In the genomic region with DNA sequence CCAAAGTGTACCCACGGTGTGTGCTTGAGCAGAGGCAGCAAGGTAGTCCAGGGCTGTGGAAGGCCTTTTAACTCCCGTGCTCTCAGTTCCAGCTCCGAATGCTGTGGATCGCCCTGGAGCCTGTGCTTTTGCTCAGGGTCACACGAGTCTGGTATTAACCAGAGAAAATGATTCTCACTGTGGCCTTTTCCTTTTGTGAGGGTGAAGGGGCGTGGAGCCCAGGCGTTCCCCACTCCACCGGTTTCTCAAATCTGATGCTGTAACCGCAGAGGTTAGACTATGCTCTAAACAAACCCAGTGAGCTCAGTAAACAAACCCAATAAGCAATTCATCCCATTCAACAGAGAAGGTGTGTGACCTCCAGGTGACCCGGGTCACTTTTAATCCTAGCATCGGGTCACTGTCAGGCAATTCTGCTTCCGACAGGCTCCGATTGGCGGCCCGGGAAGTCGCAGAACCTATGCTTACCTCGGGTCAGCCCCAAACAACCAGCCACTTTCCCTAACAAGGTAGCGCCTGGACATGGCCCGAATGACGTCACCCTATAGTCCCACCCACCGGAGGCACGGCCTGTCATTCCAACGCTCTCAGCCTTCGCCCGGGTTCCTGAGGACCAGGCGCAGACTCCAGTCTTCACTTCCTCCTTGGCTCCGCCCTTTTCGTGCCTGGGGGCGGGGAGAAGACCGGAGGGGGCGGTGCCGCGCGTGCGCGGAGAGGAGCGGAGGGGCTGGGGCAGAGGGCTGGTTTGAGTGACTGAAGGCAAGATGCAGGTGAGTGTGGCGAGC, we compare ENCODE assay signal across 7 mouse cellular contexts. TPM values are rescaled to one million over a fixed set of nuclear protein-coding genes. Genes with fewer than 3 reads are reported as not detected.
A peak's percentile ranks its signal among the peaks of the same experiment; 100 is the strongest.
DNase-seq lines count a peak whose midpoint lies in the region; ATAC-seq and TF ChIP-seq lines count a peak whose summit lies in the region.

No protein-coding gene starts in this region.

- peak overlapping the region; percentile 75 for H3K9ac ChIP-seq in intestine, postnatal 0 days (ENCODE audit: low read depth, low read length)
- peak overlapping the region; percentile 65 for H3K9ac ChIP-seq in midbrain, embryonic 12.5 days (replicated peaks)

- peak; percentile 59; the same call in 1 of the 2 replicates for TF ChIP-seq POLR2A in small intestine, adult 2 months (IDR thresholded peaks at IDR 0.05; ENCODE audit: low read depth, low read length)

- peak; percentile 96 for ATAC-seq in intestine, postnatal 0 days
- ATAC-seq in midbrain, embryonic 12.5 days (ENCODE audit: low FRiP score, low read depth) = peak; percentile 99

- peak overlapping the region; percentile 70 for H3K4me3 ChIP-seq in embryonic facial prominence, embryonic 10.5 days
- H3K4me3 ChIP-seq in intestine, postnatal 0 days (ENCODE audit: low read depth, low read length) = peak overlapping the region; percentile 76
- H3K4me3 ChIP-seq in midbrain, embryonic 12.5 days = peak overlapping the region; percentile 78
- peak overlapping the region; percentile 77 for H3K4me3 ChIP-seq in small intestine, adult 2 months (ENCODE audit: low read depth, low read length)

- intact Hi-C loops in left cerebral cortex, postnatal 4 days (cut with DNase I) = loop anchor here (10.0 kb wide), 1 partner anchor 92 kb away; a partner anchor contains a TSS

- H3K4me2 ChIP-seq in intestine, postnatal 0 days (replicated peaks; ENCODE audit: low read depth) = peak overlapping the region; percentile 70
- H3K4me2 ChIP-seq in midbrain, embryonic 12.5 days (replicated peaks) = peak overlapping the region; percentile 80

- WGBS in embryonic facial prominence, embryonic 10.5 days = 6% methylated on average over 38 of the region's 38 CpGs
- 1% methylated on average over 38 of the region's 38 CpGs for WGBS in intestine, postnatal 0 days
- 5% methylated on average over 38 of the region's 38 CpGs for WGBS in midbrain, embryonic 12.5 days
- 2% methylated on average over 38 of the region's 38 CpGs for WGBS in small intestine, adult 2 months

- no peaks in the 10 kb centered on the region for H3K9me3 ChIP-seq in embryonic facial prominence, embryonic 10.5 days
- no peaks in the 10 kb centered on the region for H3K9me3 ChIP-seq in intestine, postnatal 0 days (ENCODE audit: control insufficient read depth)
- H3K9me3 ChIP-seq in midbrain, embryonic 12.5 days = no peaks in the 10 kb centered on the region

- no peaks in the 10 kb centered on the region for H3K27me3 ChIP-seq in embryonic facial prominence, embryonic 10.5 days (replicated peaks; ENCODE audit: low read depth, poor library complexity, severe bottlenecking)
- H3K27me3 ChIP-seq in intestine, postnatal 0 days (replicated peaks; ENCODE audit: control insufficient read depth, insufficient read depth, low read length) = no peaks in the 10 kb centered on the region
- H3K27me3 ChIP-seq in midbrain, embryonic 12.5 days = no peaks in the 10 kb centered on the region
- no peaks in the 10 kb centered on the region for H3K27me3 ChIP-seq in small intestine, adult 2 months (ENCODE audit: control insufficient read depth, insufficient read depth, low read length)

- TF ChIP-seq CTCF in intestine, postnatal 0 days (IDR thresholded peaks at IDR 0.05; ENCODE audit: low read depth) = no peak
- TF ChIP-seq CTCF in small intestine, adult 2 months (IDR thresholded peaks at IDR 0.05; ENCODE audit: extremely low read depth, insufficient read length, insufficient replicate concordance, low read depth, low read length) = no peak

- DNase-seq in adrenal gland, postnatal 10 days = peak; percentile 98
- peak; percentile 98 for DNase-seq in embryonic facial prominence, embryonic 10.5 days (ENCODE audit: low spot score)
- peak; percentile 61 for DNase-seq in gonadal fat pad, adult 2 months (ENCODE audit: low read depth)
- peak; percentile 96 for DNase-seq in left cerebral cortex, postnatal 4 days

- H3K27ac ChIP-seq in embryonic facial prominence, embryonic 10.5 days (replicated peaks) = peak overlapping the region; percentile 86
- peak overlapping the region; percentile 77 for H3K27ac ChIP-seq in intestine, postnatal 0 days (ENCODE audit: low read depth, low read length)
- H3K27ac ChIP-seq in midbrain, embryonic 12.5 days (replicated peaks) = peak overlapping the region; percentile 54
- peak overlapping the region; percentile 93 for H3K27ac ChIP-seq in small intestine, adult 2 months (ENCODE audit: insufficient read depth, low read depth, low read length)

- H3K36me3 ChIP-seq in embryonic facial prominence, embryonic 10.5 days (replicated peaks) = peaks cover 17% of the 10 kb centered on the region
- peaks cover 10% of the 10 kb centered on the region; the same call in 1 of the 2 replicates for H3K36me3 ChIP-seq in intestine, postnatal 0 days (ENCODE audit: control insufficient read depth, insufficient read depth)
- peaks cover 11% of the 10 kb centered on the region; the same call in 1 of the 2 replicates for H3K36me3 ChIP-seq in midbrain, embryonic 12.5 days
- peaks cover 4% of the 10 kb centered on the region; the same call in 1 of the 2 replicates for H3K36me3 ChIP-seq in small intestine, adult 2 months (ENCODE audit: control insufficient read depth, insufficient read depth, low read length)

- H3K4me1 ChIP-seq in embryonic facial prominence, embryonic 10.5 days = peaks cover 16% of the 10 kb centered on the region
- H3K4me1 ChIP-seq in intestine, postnatal 0 days (replicated peaks; ENCODE audit: control insufficient read depth, insufficient read depth, low read length) = peaks cover 10% of the 10 kb centered on the region; the same call in 1 of the 2 replicates
- peaks cover 16% of the 10 kb centered on the region for H3K4me1 ChIP-seq in midbrain, embryonic 12.5 days
- H3K4me1 ChIP-seq in small intestine, adult 2 months (ENCODE audit: control insufficient read depth, insufficient read depth, insufficient read length, low read length) = peaks cover 10% of the 10 kb centered on the region; the same call in 1 of the 2 replicates

RNA-seq across cellular contexts. Expression of a gene that starts 1.9 kb away (rescaled TPM):
- total RNA-seq in adrenal gland, postnatal 10 days (2021) = 10 to 100 TPM; 75.0 to 78.8 TPM
- 153 and 165 TPM in 2 replicates for polyA plus RNA-seq in embryonic facial prominence, embryonic 10.5 days (2016; fragmentation: Nextera tagmentation; extraction: Ambion mirVana)
- polyA plus RNA-seq in gonadal fat pad, adult 2 months (2012; rRNA removed) = 34.5 and 36.7 TPM in 2 replicates
- 125 and 126 TPM in 2 replicates for polyA plus RNA-seq in intestine, postnatal 0 days (2015; fragmentation: Nextera tagmentation; extraction: Ambion mirVana)
- total RNA-seq in left cerebral cortex, postnatal 4 days (2021) = 10 to 100 TPM; 64.4 to 68.7 TPM
- polyA plus RNA-seq in midbrain, embryonic 12.5 days (2016; fragmentation: Nextera tagmentation; extraction: Ambion mirVana) = 162 and 171 TPM in 2 replicates
- 12.9 and 24.2 TPM in 2 replicates for polyA plus RNA-seq in small intestine, adult 2 months (2012; rRNA removed)

RNA-seq across cellular contexts. Expression of a gene that starts 48.3 kb away (rescaled TPM):
- not detected for total RNA-seq in adrenal gland, postnatal 10 days (2021)
- polyA plus RNA-seq in embryonic facial prominence, embryonic 10.5 days (2016; fragmentation: Nextera tagmentation; extraction: Ambion mirVana) = 0.15 TPM in 1 of 2 replicates, not detected in the other
- polyA plus RNA-seq in gonadal fat pad, adult 2 months (2012; rRNA removed) = 0.22 TPM in 1 of 2 replicates, not detected in the other
- polyA plus RNA-seq in intestine, postnatal 0 days (2015; fragmentation: Nextera tagmentation; extraction: Ambion mirVana) = not detected in 2 replicates
- total RNA-seq in left cerebral cortex, postnatal 4 days (2021) = not detected
- polyA plus RNA-seq in midbrain, embryonic 12.5 days (2016; fragmentation: Nextera tagmentation; extraction: Ambion mirVana) = 0.47 TPM in 1 of 2 replicates, not detected in the other
- polyA plus RNA-seq in small intestine, adult 2 months (2012; rRNA removed) = not detected in 2 replicates

Comparison
In these comparisons a context has a peak if more than half of its experiments do, and no peak if none do; other contexts are left out.
1. Peak in every context shown above with its lines: DNase-seq, ATAC-seq, H3K4me3 ChIP-seq and H3K27ac ChIP-seq.